10 mouse cellular contexts compared by ENCODE assay signal in genomic region chr10:99202363-99202762, GRCm38 (mm10).
A peak's percentile ranks its signal among the peaks of the same experiment; 100 is the strongest.
DNase-seq lines count a peak whose midpoint lies in the region; ATAC-seq lines count a peak whose summit lies in the region.
"Had no signal": no experiment of that assay in that cellular context is flagged by ENCODE, and none has a peak within 500 bp of the region (broad histone marks: within the 10 kb centered on the region; RNA-seq: fewer than 3 reads in every experiment).

No protein-coding gene starts in this region.

- H3K4me1 ChIP-seq in heart, embryonic 12.5 days (replicated peaks): peaks cover 14% of the 10 kb centered on the region
- H3K4me1 ChIP-seq in brown adipose tissue, adult 24 weeks (ENCODE audit: control insufficient read depth, insufficient read depth, insufficient read length, low read length): peaks cover 7% of the 10 kb centered on the region
- H3K4me1 ChIP-seq in liver, embryonic 11.5 days (replicated peaks; ENCODE audit: control insufficient read depth, insufficient read depth, low read length): peaks cover 15% of the 10 kb centered on the region

- 30% methylated on average over 8 of the region's 8 CpGs for WGBS in heart, embryonic 12.5 days
- 38% methylated on average over 8 of the region's 8 CpGs for WGBS in liver, embryonic 11.5 days

- no peak for DNase-seq in heart, postnatal 36 days
- DNase-seq in MN1 (ENCODE audit: low spot score): peak; percentile 31
- no peak for DNase-seq in liver, embryonic 11.5 days (ENCODE audit: low spot score)
- DNase-seq in layer of hippocampus, postnatal 25 days (ENCODE audit: extremely low spot score in 1 of 2, low spot score in 1 of 2): no peak
- no peak for DNase-seq in cerebellum, postnatal 4 days (ENCODE audit: low spot score in 2 of 2)
- DNase-seq in gastrocnemius, postnatal 25 days: no peak

- H3K27me3 ChIP-seq in heart, embryonic 12.5 days (replicated peaks): no peaks in the 10 kb centered on the region
- H3K27me3 ChIP-seq in liver, embryonic 11.5 days (replicated peaks; ENCODE audit: control insufficient read depth, insufficient read depth, low read length): no peaks in the 10 kb centered on the region
- H3K27me3 ChIP-seq: embryonic facial prominence, embryonic 13.5 days had no signal

- peak overlapping the region; percentile 38; the same call in 1 of the 2 replicates for H3K27ac ChIP-seq in heart, embryonic 12.5 days (ENCODE audit: poor library complexity, severe bottlenecking)
- H3K27ac ChIP-seq in brown adipose tissue, adult 24 weeks (replicated peaks; ENCODE audit: low read depth, low read length): peak overlapping the region; percentile 47; the same call in 1 of the 2 replicates
- H3K27ac ChIP-seq in liver, embryonic 11.5 days (ENCODE audit: low read depth, low read length): no peak overlapping the region
- H3K27ac ChIP-seq: embryonic facial prominence, embryonic 13.5 days had no signal

- H3K4me3 ChIP-seq in heart, embryonic 12.5 days: no peak overlapping the region
- H3K4me3 ChIP-seq in brown adipose tissue, adult 24 weeks (ENCODE audit: insufficient read depth, low read depth, low read length): no peak overlapping the region
- H3K4me3 ChIP-seq in liver, embryonic 11.5 days (ENCODE audit: low read depth, low read length): no peak overlapping the region
- H3K4me3 ChIP-seq: embryonic facial prominence, embryonic 13.5 days had no signal

- peaks cover 7% of the 10 kb centered on the region; the same call in 1 of the 2 replicates for H3K9me3 ChIP-seq in heart, embryonic 12.5 days (replicated peaks)
- H3K9me3 ChIP-seq in liver, embryonic 11.5 days (ENCODE audit: control insufficient read depth, low read length): no peaks in the 10 kb centered on the region
- H3K9me3 ChIP-seq: embryonic facial prominence, embryonic 13.5 days had no signal

- H3K36me3 ChIP-seq in heart, embryonic 12.5 days: no peaks in the 10 kb centered on the region
- H3K36me3 ChIP-seq in liver, embryonic 11.5 days (ENCODE audit: control insufficient read depth, insufficient read depth, low read length): no peaks in the 10 kb centered on the region

- ATAC-seq in heart, embryonic 12.5 days (ENCODE audit: insufficient number of reproducible peaks, low FRiP score): no peak
- 0 out of 2 replicates have a peak, but pooled peaks have one; percentile 10 for ATAC-seq in liver, embryonic 11.5 days (replicated peaks; ENCODE audit: low FRiP score)
- ATAC-seq: CD4-positive, CD25-positive, alpha-beta regulatory T cell, adult 4 months had no signal

- H3K4me2 ChIP-seq in heart, embryonic 12.5 days: peak overlapping the region; percentile 30
- no peak overlapping the region for H3K4me2 ChIP-seq in liver, embryonic 11.5 days
- H3K4me2 ChIP-seq: embryonic facial prominence, embryonic 13.5 days had no signal

- no peak overlapping the region for H3K9ac ChIP-seq in heart, embryonic 12.5 days
- no peak overlapping the region for H3K9ac ChIP-seq in liver, embryonic 11.5 days (ENCODE audit: low read depth, low read length)
- H3K9ac ChIP-seq: embryonic facial prominence, embryonic 13.5 days had no signal

- intact Hi-C loops in heart, postnatal 36 days (cut with DNase I): no loop called here
